Mouse (Mus musculus): ENCODE results near the gene Ipo4.

The Ipo4 gene

GRCm38 (mm10) chr14:55635523-55636007 is at the start of gene Ipo4:
Gene Ipo4, minus strand, starts transcription at chr14:55635957.
- peak; percentile 84 to 90 for DNase-seq (ENCODE audit: low spot score in 2 of 2)

GRCm38 (mm10) chr14:55682118-55682493 is 46.3 kb upstream of the Ipo4 start:
- DNase-seq (ENCODE audit: low spot score in 2 of 2), result no peak

- DNase-seq (ENCODE audit: low spot score in 2 of 2), result peak; percentile 94 to 97
Observed at GRCm38 (mm10) chr14:55681160-55682117, 45.7 kb upstream of the Ipo4 start, which contains the start of gene Tinf2. Gene Tinf2, minus strand, starts transcription at chr14:55681820.

- no peak for DNase-seq (ENCODE audit: low spot score in 2 of 2)
Observed at GRCm38 (mm10) chr14:55677615-55678014, 41.9 kb upstream of the Ipo4 start.

- DNase-seq (ENCODE audit: low spot score in 2 of 2), result no peak
Observed at GRCm38 (mm10) chr14:55672741-55673060, 36.9 kb upstream of the Ipo4 start.

- DNase-seq (ENCODE audit: low spot score in 2 of 2), result peak; percentile 95 to 98
Observed at GRCm38 (mm10) chr14:55671833-55672740, 36.3 kb upstream of the Ipo4 start, which contains the start of the genes Gmpr2 and Nedd8. Gene Gmpr2, plus strand, starts transcription at chr14:55671941. Gene Nedd8, minus strand, starts transcription at chr14:55672124.

GRCm38 (mm10) chr14:55671486-55671832 is 35.7 kb upstream of the Ipo4 start:
- peak in 1 of 2 experiments; percentile 64 for DNase-seq (ENCODE audit: low spot score in 2 of 2)

GRCm38 (mm10) chr14:55660636-55661035 is 24.9 kb upstream of the Ipo4 start:
- DNase-seq (ENCODE audit: low spot score in 2 of 2), result no peak

- peak; percentile 76 to 79 for DNase-seq (ENCODE audit: low spot score in 2 of 2)
Observed at GRCm38 (mm10) chr14:55659960-55660573, 24.3 kb upstream of the Ipo4 start, which contains the start of gene Mdp1. Gene Mdp1, minus strand, starts transcription at chr14:55660508.

GRCm38 (mm10) chr14:55658011-55658410 is 22.3 kb upstream of the Ipo4 start:
- DNase-seq (ENCODE audit: low spot score in 2 of 2), result no peak

- DNase-seq (ENCODE audit: low spot score in 2 of 2), result no peak
Observed at GRCm38 (mm10) chr14:55656935-55657334, 21.2 kb upstream of the Ipo4 start.

- DNase-seq (ENCODE audit: low spot score in 2 of 2), result no peak
Observed at GRCm38 (mm10) chr14:55651528-55651927, 15.8 kb upstream of the Ipo4 start.

- DNase-seq (ENCODE audit: low spot score in 2 of 2), result no peak
Observed at GRCm38 (mm10) chr14:55649884-55650283, 14.1 kb upstream of the Ipo4 start, which contains the start of gene Tssk4. Gene Tssk4, plus strand, starts transcription at chr14:55650184.

GRCm38 (mm10) chr14:55644261-55644888 is 8.6 kb upstream of the Ipo4 start:
- DNase-seq (ENCODE audit: low spot score in 2 of 2), result no peak

GRCm38 (mm10) chr14:55643060-55643907 is 7.5 kb upstream of the Ipo4 start, which contains the start of gene Tm9sf1:
Gene Tm9sf1, minus strand, starts transcription at chr14:55643806.
- DNase-seq (ENCODE audit: low spot score in 2 of 2), result peak; percentile 82 to 83

GRCm38 (mm10) chr14:55642679-55643059 is 6.9 kb upstream of the Ipo4 start:
- no peak for DNase-seq (ENCODE audit: low spot score in 2 of 2)

- DNase-seq (ENCODE audit: low spot score in 2 of 2), result no peak
Observed at GRCm38 (mm10) chr14:55641291-55641690, 5.5 kb upstream of the Ipo4 start.

GRCm38 (mm10) chr14:55640816-55641215 is 5.1 kb upstream of the Ipo4 start:
- DNase-seq (ENCODE audit: low spot score in 2 of 2), result no peak

GRCm38 (mm10) chr14:55637795-55638194 is 2.0 kb upstream of the Ipo4 start, which contains the start of gene Gm49378:
Gene Gm49378, minus strand, starts transcription at chr14:55637895.
- DNase-seq (ENCODE audit: low spot score in 2 of 2), result no peak

All from right cerebral cortex, postnatal 36 days (tissue).